Mouse (Mus musculus): ENCODE measurements around the gene Als2. TPM values are rescaled to one million over a fixed set of nuclear protein-coding genes. Genes with fewer than 3 reads are reported as not detected.

Gene Als2
- total and polyA plus RNA-seq, 3 experiments = 2.8 to 9.9 (median 9.8) TPM

DNA sequence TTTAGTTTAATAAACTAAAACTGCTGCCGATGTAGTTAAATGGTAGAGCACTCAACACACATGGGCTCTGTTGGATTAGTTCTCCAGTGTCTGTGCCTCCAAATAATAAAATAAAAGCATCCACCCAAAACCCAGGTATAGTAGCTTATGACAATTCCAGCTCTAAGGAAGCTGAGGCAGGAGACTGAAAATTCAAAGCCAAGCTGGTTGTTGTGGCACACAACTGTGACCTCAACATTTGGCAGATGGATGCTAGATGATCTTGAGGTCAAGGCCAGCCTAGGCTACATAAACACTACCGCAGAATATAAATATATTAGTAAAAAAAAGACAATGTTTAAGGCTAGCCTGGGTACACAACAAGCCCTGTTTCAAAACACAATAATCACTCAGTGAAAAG, 15.4 kb downstream of the Als2 start:
- intact Hi-C loops (cut with DNase I) = no loop called here
- no peaks in the 10 kb centered on the region for H3K27me3 ChIP-seq (ENCODE audit: control insufficient read depth, insufficient read depth, low read length)
- no peaks in the 10 kb centered on the region for H3K79me2 ChIP-seq (replicated peaks; ENCODE audit: control insufficient read depth, insufficient read depth, low read length)
- no peak for DNase-seq
- H3K4me3 ChIP-seq = no peak overlapping the region
- 96% methylated on average over 2 of the region's 2 CpGs for WGBS
- no peaks in the 10 kb centered on the region for H3K4me1 ChIP-seq (ENCODE audit: control insufficient read depth, insufficient read depth, low read length)
- no peak overlapping the region for H3K27ac ChIP-seq
- no peaks in the 10 kb centered on the region for H3K36me3 ChIP-seq (ENCODE audit: control insufficient read depth, insufficient read depth, low read length)
- H3K9ac ChIP-seq (ENCODE audit: low read depth, low read length) = no peak overlapping the region
- TF ChIP-seq CTCF (IDR thresholded peaks at IDR 0.05) = no peak
- no peak for TF ChIP-seq POLR2A (IDR thresholded peaks at IDR 0.05; ENCODE audit: insufficient read depth, low read depth, low read length)
- TF ChIP-seq EP300 (IDR thresholded peaks at IDR 0.05; ENCODE audit: insufficient read depth, low read depth, low read length) = no peak

DNA sequence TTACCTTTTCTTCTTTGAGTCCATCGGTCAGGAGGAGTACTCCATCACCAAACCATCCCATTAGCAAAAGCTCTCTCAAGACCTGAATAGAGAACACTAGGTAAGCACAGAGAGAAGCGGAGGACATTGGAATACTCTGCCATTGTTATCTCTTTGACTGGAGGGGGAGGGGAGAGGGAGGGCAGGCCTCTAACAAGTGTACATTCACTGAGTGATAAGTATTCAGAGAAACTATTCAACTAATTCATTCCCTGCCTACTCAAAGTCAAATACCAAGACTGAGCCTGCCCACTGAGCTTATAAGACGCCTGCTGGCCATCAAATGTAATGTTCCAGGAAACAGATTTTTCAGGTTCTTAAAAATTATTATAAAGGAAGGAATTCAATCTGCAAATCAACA, 16.7 kb downstream of the Als2 start:
- 89% methylated on average over 3 of the region's 3 CpGs for WGBS
- TF ChIP-seq EP300 (IDR thresholded peaks at IDR 0.05; ENCODE audit: insufficient read depth, low read depth, low read length) (no peak), POLR2A (IDR thresholded peaks at IDR 0.05; ENCODE audit: insufficient read depth, low read depth, low read length) (no peak), CTCF (IDR thresholded peaks at IDR 0.05) (no peak)
- H3K79me2 ChIP-seq (replicated peaks; ENCODE audit: control insufficient read depth, insufficient read depth, low read length) = no peaks in the 10 kb centered on the region
- no peak overlapping the region for H3K9ac ChIP-seq (ENCODE audit: low read depth, low read length)
- intact Hi-C loops (cut with DNase I) = no loop called here
- no peak overlapping the region for H3K4me3 ChIP-seq
- H3K27ac ChIP-seq = no peak overlapping the region
- no peaks in the 10 kb centered on the region for H3K36me3 ChIP-seq (ENCODE audit: control insufficient read depth, insufficient read depth, low read length)
- H3K27me3 ChIP-seq (ENCODE audit: control insufficient read depth, insufficient read depth, low read length) = no peaks in the 10 kb centered on the region
- DNase-seq = no peak
- H3K4me1 ChIP-seq (ENCODE audit: control insufficient read depth, insufficient read depth, low read length) = no peaks in the 10 kb centered on the region

GRCm38 (mm10) chr1:59215446-59215845, 21.6 kb downstream of the Als2 start:
- H3K4me3 ChIP-seq = no peak overlapping the region
- H3K79me2 ChIP-seq (replicated peaks; ENCODE audit: control insufficient read depth, insufficient read depth, low read length) = no peaks in the 10 kb centered on the region
- no peak overlapping the region for H3K9ac ChIP-seq (ENCODE audit: low read depth, low read length)
- TF ChIP-seq EP300 (IDR thresholded peaks at IDR 0.05; ENCODE audit: insufficient read depth, low read depth, low read length) = no peak
- no peak for TF ChIP-seq CTCF (IDR thresholded peaks at IDR 0.05)
- TF ChIP-seq POLR2A (IDR thresholded peaks at IDR 0.05; ENCODE audit: insufficient read depth, low read depth, low read length) = no peak
- intact Hi-C loops (cut with DNase I) = no loop called here
- no peak overlapping the region for H3K27ac ChIP-seq
- H3K27me3 ChIP-seq (ENCODE audit: control insufficient read depth, insufficient read depth, low read length) = no peaks in the 10 kb centered on the region
- no peaks in the 10 kb centered on the region for H3K36me3 ChIP-seq (ENCODE audit: control insufficient read depth, insufficient read depth, low read length)
- WGBS = 91% methylated on average over 11 of the region's 11 CpGs
- no peak for DNase-seq
- no peaks in the 10 kb centered on the region for H3K4me1 ChIP-seq (ENCODE audit: control insufficient read depth, insufficient read depth, low read length)

DNA sequence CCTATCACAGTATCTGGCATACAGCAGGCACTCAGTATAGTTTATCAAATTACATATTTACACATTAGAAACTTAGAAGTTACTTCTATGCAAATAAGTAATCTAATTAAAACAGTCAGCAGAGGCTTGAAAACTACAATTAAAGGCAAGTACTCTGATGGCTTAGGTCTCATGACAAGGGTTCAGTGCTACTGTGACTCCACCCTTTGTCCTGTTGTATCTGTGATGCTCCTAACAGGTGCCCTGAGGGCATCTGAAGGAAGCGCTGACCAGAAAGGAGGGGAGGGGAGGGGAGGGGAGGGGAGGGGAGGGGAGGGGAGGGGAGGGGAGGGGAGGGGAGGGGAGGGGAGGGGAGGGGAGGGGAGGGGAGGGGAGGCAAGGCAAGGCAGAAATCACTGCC, 24.1 kb downstream of the Als2 start:
- DNase-seq = no peak
- Histone ChIP-seq H3K79me2 (replicated peaks; ENCODE audit: control insufficient read depth, insufficient read depth, low read length) (no peaks in the 10 kb centered on the region), H3K4me1 (ENCODE audit: control insufficient read depth, insufficient read depth, low read length) (no peaks in the 10 kb centered on the region), H3K9ac (ENCODE audit: low read depth, low read length) (no peak overlapping the region), H3K27me3 (ENCODE audit: control insufficient read depth, insufficient read depth, low read length) (no peaks in the 10 kb centered on the region), H3K36me3 (ENCODE audit: control insufficient read depth, insufficient read depth, low read length) (no peaks in the 10 kb centered on the region), H3K27ac (no peak overlapping the region), H3K4me3 (no peak overlapping the region)
- intact Hi-C loops (cut with DNase I) = no loop called here
- WGBS = no CpG with 5 or more reads among the region's 1 CpGs
- TF ChIP-seq EP300 (IDR thresholded peaks at IDR 0.05; ENCODE audit: insufficient read depth, low read depth, low read length) (no peak), POLR2A (IDR thresholded peaks at IDR 0.05; ENCODE audit: insufficient read depth, low read depth, low read length) (no peak), CTCF (IDR thresholded peaks at IDR 0.05) (no peak)

DNA sequence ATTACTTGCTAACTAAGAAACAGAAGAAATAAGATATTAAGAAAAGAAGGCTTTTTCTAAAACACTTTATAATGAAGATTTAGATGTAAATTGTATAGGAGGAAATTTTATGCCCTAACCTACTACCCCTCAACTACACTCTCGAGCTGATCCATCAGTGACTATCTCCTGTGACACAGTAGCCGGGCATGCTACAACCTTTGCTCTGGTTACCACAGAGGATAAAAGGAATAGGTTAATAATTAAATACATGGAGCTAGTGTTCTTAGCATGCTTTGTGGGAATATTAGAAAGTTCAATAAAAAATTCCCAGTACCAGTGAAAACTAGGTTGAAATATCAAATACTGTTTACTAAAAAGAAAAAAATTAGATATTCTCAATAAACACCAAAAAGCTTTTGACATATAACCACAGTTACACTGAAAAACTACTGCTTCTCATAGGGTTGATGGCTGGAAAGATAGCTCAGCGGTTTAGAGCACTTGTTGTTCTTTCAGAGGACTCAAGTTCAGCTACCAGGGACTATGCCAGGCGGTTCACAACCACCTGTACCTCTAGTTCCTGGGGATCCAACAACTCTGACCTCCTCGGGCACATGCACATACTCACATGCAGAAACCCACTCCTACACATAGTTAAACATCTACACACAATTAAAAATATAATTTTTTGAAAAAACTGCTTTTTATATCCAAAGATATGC, 24.8 kb downstream of the Als2 start:
- intact Hi-C loops (cut with DNase I) = no loop called here
- Histone ChIP-seq H3K27ac (no peak overlapping the region), H3K4me1 (ENCODE audit: control insufficient read depth, insufficient read depth, low read length) (no peaks in the 10 kb centered on the region), H3K27me3 (ENCODE audit: control insufficient read depth, insufficient read depth, low read length) (no peaks in the 10 kb centered on the region), H3K79me2 (replicated peaks; ENCODE audit: control insufficient read depth, insufficient read depth, low read length) (no peaks in the 10 kb centered on the region), H3K4me3 (no peak overlapping the region), H3K36me3 (ENCODE audit: control insufficient read depth, insufficient read depth, low read length) (no peaks in the 10 kb centered on the region), H3K9ac (ENCODE audit: low read depth, low read length) (no peak overlapping the region)
- WGBS = 91% methylated on average over 5 of the region's 5 CpGs
- no peak for DNase-seq
- TF ChIP-seq CTCF (IDR thresholded peaks at IDR 0.05) = no peak
- TF ChIP-seq EP300 (IDR thresholded peaks at IDR 0.05; ENCODE audit: insufficient read depth, low read depth, low read length) = no peak
- TF ChIP-seq POLR2A (IDR thresholded peaks at IDR 0.05; ENCODE audit: insufficient read depth, low read depth, low read length) = no peak

- DNase-seq = no peak
- 82% methylated on average over 4 of the region's 4 CpGs for WGBS
- H3K9ac ChIP-seq (ENCODE audit: low read depth, low read length) = no peak overlapping the region
These were observed 25.4 kb downstream of the Als2 start for GRCm38 (mm10) chr1:59211651-59212050.

More at GRCm38 (mm10) chr1:59211651-59212050, 25.4 kb downstream of the Als2 start:
- intact Hi-C loops (cut with DNase I) = no loop called here
- no peaks in the 10 kb centered on the region for H3K4me1 ChIP-seq (ENCODE audit: control insufficient read depth, insufficient read depth, low read length)
- H3K27me3 ChIP-seq (ENCODE audit: control insufficient read depth, insufficient read depth, low read length) = no peaks in the 10 kb centered on the region
- H3K79me2 ChIP-seq (replicated peaks; ENCODE audit: control insufficient read depth, insufficient read depth, low read length) = no peaks in the 10 kb centered on the region
- TF ChIP-seq EP300 (IDR thresholded peaks at IDR 0.05; ENCODE audit: insufficient read depth, low read depth, low read length) (no peak), CTCF (IDR thresholded peaks at IDR 0.05) (no peak), POLR2A (IDR thresholded peaks at IDR 0.05; ENCODE audit: insufficient read depth, low read depth, low read length) (no peak)
- no peak overlapping the region for H3K4me3 ChIP-seq
- H3K36me3 ChIP-seq (ENCODE audit: control insufficient read depth, insufficient read depth, low read length) = no peaks in the 10 kb centered on the region
- H3K27ac ChIP-seq = no peak overlapping the region

Measured in heart, adult 2 months (tissue).